Mouse (Mus musculus) hindbrain, postnatal 0 days (tissue): ENCODE measurements around the gene Farp1. TPM values are rescaled to one million over a fixed set of nuclear protein-coding genes. Genes with fewer than 3 reads are reported as not detected.
A peak's percentile ranks its signal among the peaks of the same experiment; 100 is the strongest.

Experiments
- ATAC-seq: fragments of 200-750 bp; cut with Nextera tagmentation; 2 replicates; pipeline ENCODE4 v1.8.0; 2017; ENCODE audit warnings: mild to moderate bottlenecking, moderate TSS enrichment, moderate library complexity
- DNase-seq: peaks from one replicate; pipeline ENCODE4 v3.0.0-alpha.2; 2015; ENCODE audit warnings: low spot score
- H3K27ac ChIP-seq: fragments of 300-500 bp; sonication (generic); 2 replicates; pipeline ENCODE4 v1.5.1; 2014; ENCODE audit warnings: mild to moderate bottlenecking
- H3K27me3 ChIP-seq: fragments of 300-500 bp; sonication (generic); 2 replicates; pipeline ENCODE4 v1.6.1; 2014; ENCODE audit warnings: low read length, mixed read lengths; ENCODE audit not compliant: insufficient read depth
- H3K36me3 ChIP-seq: fragments of 300-500 bp; sonication (generic); 2 replicates; pipeline ENCODE4 v1.6.1; 2014; ENCODE audit warnings: low read length, mixed read lengths; ENCODE audit not compliant: insufficient read depth
- H3K4me1 ChIP-seq: fragments of 300-500 bp; sonication (generic); 2 replicates; pipeline ENCODE4 v1.6.1; 2014; ENCODE audit warnings: antibody characterized with exemption, low read length, mixed read lengths; ENCODE audit not compliant: insufficient read depth
- H3K4me2 ChIP-seq: fragments of 300-500 bp; sonication (generic); 2 replicates; pipeline ENCODE4 v1.6.1; 2014; ENCODE audit warnings: low read depth, mild to moderate bottlenecking, low read length, moderate library complexity, mixed read lengths
- H3K4me3 ChIP-seq: fragments of 300-500 bp; sonication (generic); 2 replicates; pipeline ENCODE4 v1.5.1; 2014; ENCODE audit warnings: low read length
- H3K9ac ChIP-seq: fragments of 300-500 bp; sonication (generic); replicated peaks from 2 replicates; pipeline ENCODE4 v1.6.1; 2014; ENCODE audit warnings: mild to moderate bottlenecking, low read length, moderate library complexity, mixed read lengths
- H3K9me3 ChIP-seq: fragments of 300-500 bp; sonication (generic); 2 replicates; pipeline ENCODE4 v1.6.1; 2016; ENCODE audit warnings: low read length, mixed read lengths
- CTCF ChIP-seq: IDR thresholded peaks from 2 replicates; pipeline ENCODE4 v1.5.1; 2016; ENCODE audit warnings: antibody characterized with exemption, control low read depth, low read depth
- WGBS: fragments of 180-500 bp; shearing (Covaris S2); extraction: QIAGEN DNeasy Blood & Tissue Kit; methylation state at CpG from one replicate; pipeline ENCODE4 v1.1.7; 2014; 5-methylcytosine and 5-hydroxymethylcytosine counted together
- polyA plus RNA-seq: library from polyadenylated mRNA; unstranded; fragments of >200 nt; fragmentation: Nextera tagmentation; extraction: Ambion mirVana; gene quantifications from 2 replicates; pipeline ENCODE4 v1.2.1, GENCODE M21; 2015
- total RNA-seq: library from RNA; depleted of rRNA; stranded (reverse); fragments of >200 nt; gene quantifications from 2 replicates; pipeline ENCODE4 v1.2.3, GENCODE M21; 2014

The Farp1 gene
- total and polyA plus RNA-seq, 2 experiments from 2014 or later, result 31.7 to 99.0 TPM

- H3K27ac ChIP-seq, result peak overlapping the region; percentile 58
- no peaks in the 10 kb centered on the region for H3K27me3 ChIP-seq
- 48% methylated on average over 2 of the region's 2 CpGs for WGBS
- DNase-seq (peak; percentile 28), ATAC-seq (peak; percentile 19; the same call in 1 of the 2 replicates)
- H3K36me3 ChIP-seq, result no peaks in the 10 kb centered on the region
- no peak overlapping the region for H3K9ac ChIP-seq
- H3K4me2 ChIP-seq, result no peak overlapping the region
- peaks cover 4% of the 10 kb centered on the region for H3K4me1 ChIP-seq
- TF ChIP-seq CTCF, result no peak
- no peak overlapping the region for H3K4me3 ChIP-seq
- H3K9me3 ChIP-seq, result no peaks in the 10 kb centered on the region
These were observed 47.8 kb downstream of the Farp1 start for GRCm38 (mm10) chr14:121082793-121083192.

- Histone ChIP-seq H3K27ac (no peak overlapping the region), H3K4me3 (no peak overlapping the region), H3K4me1 (peaks cover 4% of the 10 kb centered on the region), H3K4me2 (no peak overlapping the region), H3K27me3 (no peaks in the 10 kb centered on the region), H3K36me3 (no peaks in the 10 kb centered on the region), H3K9me3 (no peaks in the 10 kb centered on the region), H3K9ac (no peak overlapping the region)
- ATAC-seq (no peak), DNase-seq (no peak)
- no peak for TF ChIP-seq CTCF
- 83% methylated on average over 3 of the region's 3 CpGs for WGBS
These were observed 48.4 kb downstream of the Farp1 start for GRCm38 (mm10) chr14:121083352-121083751.

- H3K9ac ChIP-seq, result no peak overlapping the region
- H3K27ac ChIP-seq, result no peak overlapping the region
- no peak overlapping the region for H3K4me3 ChIP-seq
- ATAC-seq (no peak), DNase-seq (no peak)
- no peak overlapping the region for H3K4me2 ChIP-seq
- peaks cover 2% of the 10 kb centered on the region; the same call in 1 of the 2 replicates for H3K4me1 ChIP-seq
- no peaks in the 10 kb centered on the region for H3K36me3 ChIP-seq
- H3K9me3 ChIP-seq, result no peaks in the 10 kb centered on the region
- WGBS, result 57% methylated on average over 9 of the region's 9 CpGs
- no peaks in the 10 kb centered on the region for H3K27me3 ChIP-seq
- no peak for TF ChIP-seq CTCF
These were observed 57.5 kb downstream of the Farp1 start for GRCm38 (mm10) chr14:121092517-121092916.

GRCm38 (mm10) chr14:121093860-121094259, 58.9 kb downstream of the Farp1 start:
- Histone ChIP-seq H3K4me3 (no peak overlapping the region), H3K27ac (no peak overlapping the region), H3K4me2 (no peak overlapping the region), H3K9me3 (no peaks in the 10 kb centered on the region), H3K27me3 (no peaks in the 10 kb centered on the region), H3K36me3 (no peaks in the 10 kb centered on the region), H3K4me1 (peaks cover 2% of the 10 kb centered on the region; the same call in 1 of the 2 replicates), H3K9ac (no peak overlapping the region)
- DNase-seq (no peak), ATAC-seq (no peak; the same call in 1 of the 2 replicates)
- no peak for TF ChIP-seq CTCF
- WGBS, result 78% methylated on average over 6 of the region's 6 CpGs

GRCm38 (mm10) chr14:121097640-121098435, 62.8 kb downstream of the Farp1 start:
- H3K9ac ChIP-seq, result no peak overlapping the region
- no peaks in the 10 kb centered on the region for H3K9me3 ChIP-seq
- 0 out of 2 replicates have a peak overlapping the region, but pooled peaks have one; percentile 2 for H3K27ac ChIP-seq
- no peaks in the 10 kb centered on the region for H3K36me3 ChIP-seq
- 60% methylated on average over 12 of the region's 12 CpGs for WGBS
- peak; percentile 32 for DNase-seq
- H3K4me2 ChIP-seq, result no peak overlapping the region
- TF ChIP-seq CTCF, result no peak
- ATAC-seq, result no peak
- H3K4me3 ChIP-seq, result no peak overlapping the region
- H3K4me1 ChIP-seq, result peaks cover 2% of the 10 kb centered on the region; the same call in 1 of the 2 replicates
- H3K27me3 ChIP-seq, result no peaks in the 10 kb centered on the region

- no peak overlapping the region for H3K9ac ChIP-seq
- ATAC-seq (no peak), DNase-seq (no peak)
- no peaks in the 10 kb centered on the region for H3K9me3 ChIP-seq
- TF ChIP-seq CTCF, result no peak
- WGBS, result 78% methylated on average over 8 of the region's 8 CpGs
- H3K4me3 ChIP-seq, result no peak overlapping the region
- peaks cover 2% of the 10 kb centered on the region; the same call in 1 of the 2 replicates for H3K4me1 ChIP-seq
- H3K36me3 ChIP-seq, result no peaks in the 10 kb centered on the region; the same call in 1 of the 2 replicates
- no peak overlapping the region for H3K4me2 ChIP-seq
- no peaks in the 10 kb centered on the region for H3K27me3 ChIP-seq
- no peak overlapping the region for H3K27ac ChIP-seq
These were observed 64.1 kb downstream of the Farp1 start for GRCm38 (mm10) chr14:121099120-121099519.

GRCm38 (mm10) chr14:121099876-121100275, 64.9 kb downstream of the Farp1 start:
- Histone ChIP-seq H3K9ac (no peak overlapping the region), H3K9me3 (no peaks in the 10 kb centered on the region), H3K4me1 (peaks cover 2% of the 10 kb centered on the region), H3K4me3 (no peak overlapping the region), H3K27ac (no peak overlapping the region), H3K4me2 (no peak overlapping the region), H3K27me3 (no peaks in the 10 kb centered on the region), H3K36me3 (no peaks in the 10 kb centered on the region; the same call in 1 of the 2 replicates)
- DNase-seq, result no peak
- TF ChIP-seq CTCF, result no peak
- 70% methylated on average over 2 of the region's 2 CpGs for WGBS
- ATAC-seq, result no peak
